Mouse (Mus musculus) hindbrain, embryonic 11.5 days (tissue): ENCODE results near the gene Mcts2. TPM values are rescaled to one million over a fixed set of nuclear protein-coding genes. Genes with fewer than 3 reads are reported as not detected.

Experiments
- ATAC-seq: fragments of 200-750 bp; cut with Nextera tagmentation; 2 replicates; pipeline ENCODE4 v1.8.0; 2017; ENCODE audit warnings: mild to moderate bottlenecking, moderate TSS enrichment, moderate library complexity; ENCODE audit not compliant: low FRiP score
- DNase-seq: peaks from one replicate; pipeline ENCODE4 v3.0.0-alpha.2; 2015; ENCODE audit warnings: low spot score
- H3K27ac ChIP-seq: fragments of 300-500 bp; sonication (generic); 2 replicates; pipeline ENCODE4 v1.5.1; 2014; ENCODE audit warnings: mild to moderate bottlenecking, low read depth, low read length
- H3K27me3 ChIP-seq: fragments of 300-500 bp; sonication (generic); 2 replicates; pipeline ENCODE4 v1.6.1; 2014; ENCODE audit warnings: mild to moderate bottlenecking, low read length, moderate library complexity, mixed read lengths; ENCODE audit not compliant: control insufficient read depth, insufficient read depth
- H3K36me3 ChIP-seq: fragments of 300-500 bp; sonication (generic); 2 replicates; pipeline ENCODE4 v1.6.1; 2014; ENCODE audit warnings: mild to moderate bottlenecking, low read length, moderate library complexity, mixed read lengths; ENCODE audit not compliant: control insufficient read depth, insufficient read depth
- H3K4me1 ChIP-seq: fragments of 300-500 bp; sonication (generic); replicated peaks from 2 replicates; pipeline ENCODE4 v1.6.1; 2014; ENCODE audit warnings: low read length, mixed read lengths; ENCODE audit not compliant: control insufficient read depth, insufficient read depth
- H3K4me2 ChIP-seq: fragments of 300-500 bp; sonication (generic); replicated peaks from 2 replicates; pipeline ENCODE4 v1.6.1; 2014; ENCODE audit warnings: mild to moderate bottlenecking, low read depth, low read length
- H3K4me3 ChIP-seq: fragments of 300-500 bp; sonication (generic); 2 replicates; pipeline ENCODE4 v1.5.1; 2014; ENCODE audit warnings: low read depth, low read length
- H3K9ac ChIP-seq: fragments of 300-500 bp; sonication (generic); 2 replicates; pipeline ENCODE4 v1.6.1; 2014; ENCODE audit warnings: low read depth, low read length
- H3K9me3 ChIP-seq: fragments of 300-500 bp; sonication (generic); 2 replicates; pipeline ENCODE4 v1.6.1; 2016; ENCODE audit warnings: low read length; ENCODE audit not compliant: control insufficient read depth
- WGBS: fragments of 180-500 bp; shearing (Covaris S2); extraction: QIAGEN DNeasy Blood & Tissue Kit; methylation state at CpG from one replicate; pipeline ENCODE4 v1.1.7; 2014; 5-methylcytosine and 5-hydroxymethylcytosine counted together
- polyA plus RNA-seq: library from polyadenylated mRNA; unstranded; fragments of >200 nt; fragmentation: Nextera tagmentation; extraction: Ambion mirVana; gene quantifications from 2 replicates; pipeline ENCODE4 v1.2.1, GENCODE M21; 2014

Gene Mcts2
- polyA plus RNA-seq, 1 experiment from 2014 or later = 48.5 TPM

DNA sequence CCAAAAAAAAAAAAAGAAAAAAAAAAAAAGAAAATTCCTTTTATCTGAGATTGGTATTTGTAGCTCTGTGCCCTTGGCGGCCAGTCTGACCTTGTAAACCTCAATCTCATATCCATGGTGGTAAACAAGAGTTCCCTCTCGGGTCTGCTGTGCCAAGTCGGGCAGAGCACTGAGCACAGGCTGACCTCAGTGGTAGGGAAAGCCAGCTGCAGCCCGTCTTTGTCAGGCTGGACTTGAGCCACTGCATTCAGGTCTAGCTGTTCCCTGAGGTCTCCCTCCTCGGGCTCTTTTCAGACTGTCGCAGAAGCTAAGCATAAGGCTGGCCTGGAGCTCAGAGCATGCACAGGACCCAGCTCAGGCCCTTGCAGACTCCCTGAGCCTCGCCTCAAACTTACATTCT is 7.9 kb downstream of the Mcts2 start:
- ATAC-seq (no peak), DNase-seq (no peak)
- Histone ChIP-seq H3K4me1 (0 out of 2 replicates have a peak, but pooled peaks cover 2% of the 10 kb centered on the region), H3K9me3 (no peaks in the 10 kb centered on the region), H3K4me3 (no peak overlapping the region), H3K27ac (no peak overlapping the region), H3K4me2 (no peak overlapping the region), H3K36me3 (peaks cover 5% of the 10 kb centered on the region), H3K27me3 (no peaks in the 10 kb centered on the region), H3K9ac (no peak overlapping the region)
- 88% methylated on average over 7 of the region's 7 CpGs for WGBS

DNA sequence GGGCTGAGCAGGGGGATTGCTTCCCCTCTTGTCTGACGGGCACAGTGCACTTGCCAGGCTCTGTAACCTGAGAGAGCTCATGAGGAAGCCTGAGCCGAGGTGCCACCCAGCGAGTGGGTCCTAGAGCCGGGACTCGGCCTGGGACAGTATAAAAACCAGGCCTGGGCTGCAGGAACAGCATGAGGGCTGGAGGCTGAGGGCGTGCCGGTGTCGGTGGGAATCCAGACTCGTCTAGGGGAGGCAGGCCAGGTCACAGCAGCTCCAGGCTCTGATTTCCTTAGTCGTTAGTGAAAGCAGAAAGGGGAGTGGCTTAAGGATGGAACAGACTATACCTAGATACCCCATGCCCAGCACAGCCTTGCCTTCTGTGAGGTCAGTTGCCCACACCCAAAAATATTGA is 9.2 kb downstream of the Mcts2 start:
- H3K9me3 ChIP-seq = no peaks in the 10 kb centered on the region

DNA sequence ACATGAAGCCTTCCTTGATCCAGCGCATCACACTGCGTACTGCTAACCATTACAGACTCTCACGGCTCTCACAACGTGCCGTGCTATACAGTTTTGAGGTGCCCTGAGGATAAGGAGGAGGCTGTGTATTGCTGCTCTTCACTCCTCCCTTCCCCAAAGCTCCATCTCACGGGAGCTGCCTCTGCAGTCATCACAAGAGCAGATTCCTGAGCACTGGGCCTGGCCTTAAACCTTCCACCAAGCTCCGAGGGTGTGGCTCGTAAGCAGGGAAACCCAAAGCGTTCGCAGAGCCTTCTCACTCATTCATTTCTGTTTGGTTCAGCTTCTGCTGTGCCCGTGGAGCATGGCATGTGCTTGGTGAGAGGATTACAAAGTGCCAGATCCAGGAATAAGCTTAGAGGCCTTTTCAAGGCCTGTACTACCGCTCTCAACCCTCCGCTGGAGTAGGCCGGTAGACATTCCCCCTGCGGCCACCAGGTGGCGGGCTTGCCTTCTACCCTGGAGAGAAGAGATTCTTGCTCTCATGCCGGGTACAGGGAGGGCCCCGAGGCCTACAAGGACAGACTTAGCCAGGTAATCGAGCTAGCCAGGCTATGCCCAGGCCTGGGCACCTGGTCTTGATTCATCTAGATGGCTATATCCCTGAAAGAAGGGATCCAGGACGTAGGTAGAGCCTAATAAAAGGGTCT is 9.8 kb downstream of the Mcts2 start:
- H3K4me2 ChIP-seq = no peak overlapping the region
- 47% methylated on average over 20 of the region's 20 CpGs for WGBS
- peak overlapping the region; percentile 35 for H3K9ac ChIP-seq
- peak; percentile 61 for ATAC-seq
- no peak overlapping the region for H3K4me3 ChIP-seq
- H3K27me3 ChIP-seq = no peaks in the 10 kb centered on the region
- H3K9me3 ChIP-seq = no peaks in the 10 kb centered on the region
- 0 out of 2 replicates have a peak overlapping the region, but pooled peaks have one; percentile 47 for H3K27ac ChIP-seq
- H3K4me1 ChIP-seq = 0 out of 2 replicates have a peak, but pooled peaks cover 2% of the 10 kb centered on the region
- peak; percentile 94 for DNase-seq
- peaks cover 22% of the 10 kb centered on the region for H3K36me3 ChIP-seq

More for the DNA sequence above, 9.2 kb downstream of the Mcts2 start:
- Histone ChIP-seq H3K9ac (no peak overlapping the region), H3K4me2 (no peak overlapping the region), H3K4me3 (no peak overlapping the region), H3K27me3 (no peaks in the 10 kb centered on the region), H3K27ac (no peak overlapping the region), H3K36me3 (peaks cover 17% of the 10 kb centered on the region), H3K4me1 (0 out of 2 replicates have a peak, but pooled peaks cover 2% of the 10 kb centered on the region)
- WGBS = 67% methylated on average over 10 of the region's 10 CpGs
- no peak for DNase-seq
- no peak for ATAC-seq

DNA sequence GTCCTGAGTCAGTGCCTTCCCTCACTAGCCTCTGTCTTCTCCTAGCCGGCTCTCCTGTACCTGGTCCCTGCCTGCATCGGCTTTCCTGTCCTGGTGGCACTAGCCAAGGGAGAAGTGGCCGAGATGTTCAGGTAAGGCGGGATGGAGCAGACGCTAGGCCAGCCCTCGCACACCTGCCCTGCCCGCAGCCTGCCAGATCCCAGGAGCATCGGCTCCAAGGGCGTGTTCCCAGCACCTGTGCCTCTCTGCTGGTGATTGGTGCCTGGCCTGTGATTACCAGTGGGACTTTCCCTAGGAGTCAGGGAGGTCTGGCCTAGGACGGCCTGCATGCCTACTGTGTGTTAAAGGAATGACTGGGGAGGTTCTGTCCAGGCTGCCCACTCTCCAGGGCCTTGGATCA is 13.3 kb downstream of the Mcts2 start:
- Histone ChIP-seq H3K4me1 (0 out of 2 replicates have a peak, but pooled peaks cover 2% of the 10 kb centered on the region), H3K9me3 (no peaks in the 10 kb centered on the region), H3K36me3 (peaks cover 30% of the 10 kb centered on the region), H3K4me3 (no peak overlapping the region), H3K4me2 (no peak overlapping the region), H3K9ac (no peak overlapping the region), H3K27me3 (no peaks in the 10 kb centered on the region), H3K27ac (no peak overlapping the region)
- DNase-seq = no peak
- WGBS = 95% methylated on average over 10 of the region's 10 CpGs
- no peak for ATAC-seq

DNA sequence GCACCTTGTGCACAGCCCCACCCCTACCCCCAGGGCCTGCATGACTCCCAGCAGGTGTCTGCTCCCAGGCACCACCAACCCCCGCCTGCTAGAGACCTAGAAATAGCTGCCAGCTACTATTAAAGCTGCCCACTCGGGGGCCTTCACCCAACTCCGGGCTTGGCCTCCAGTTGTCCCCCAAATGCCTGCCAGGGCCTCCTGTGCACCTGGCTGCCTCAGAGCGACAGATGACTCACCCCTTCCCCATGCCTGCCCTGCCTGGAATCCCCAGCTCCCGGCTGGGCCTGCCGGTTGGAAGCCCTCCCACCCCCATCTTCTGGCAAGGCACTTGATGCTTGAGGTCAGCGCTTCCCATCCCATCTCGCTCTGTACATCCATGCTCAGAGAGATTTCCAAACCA is 13.9 kb downstream of the Mcts2 start:
- H3K4me1 ChIP-seq = peaks cover 6% of the 10 kb centered on the region; the same call in 1 of the 2 replicates
- H3K36me3 ChIP-seq = peaks cover 31% of the 10 kb centered on the region
- no peak for DNase-seq
- H3K4me2 ChIP-seq = no peak overlapping the region
- no peak overlapping the region for H3K27ac ChIP-seq
- ATAC-seq = no peak
- H3K27me3 ChIP-seq = no peaks in the 10 kb centered on the region
- WGBS = 90% methylated on average over 8 of the region's 8 CpGs
- H3K9ac ChIP-seq = no peak overlapping the region
- no peak overlapping the region for H3K4me3 ChIP-seq
- H3K9me3 ChIP-seq = no peaks in the 10 kb centered on the region

DNA sequence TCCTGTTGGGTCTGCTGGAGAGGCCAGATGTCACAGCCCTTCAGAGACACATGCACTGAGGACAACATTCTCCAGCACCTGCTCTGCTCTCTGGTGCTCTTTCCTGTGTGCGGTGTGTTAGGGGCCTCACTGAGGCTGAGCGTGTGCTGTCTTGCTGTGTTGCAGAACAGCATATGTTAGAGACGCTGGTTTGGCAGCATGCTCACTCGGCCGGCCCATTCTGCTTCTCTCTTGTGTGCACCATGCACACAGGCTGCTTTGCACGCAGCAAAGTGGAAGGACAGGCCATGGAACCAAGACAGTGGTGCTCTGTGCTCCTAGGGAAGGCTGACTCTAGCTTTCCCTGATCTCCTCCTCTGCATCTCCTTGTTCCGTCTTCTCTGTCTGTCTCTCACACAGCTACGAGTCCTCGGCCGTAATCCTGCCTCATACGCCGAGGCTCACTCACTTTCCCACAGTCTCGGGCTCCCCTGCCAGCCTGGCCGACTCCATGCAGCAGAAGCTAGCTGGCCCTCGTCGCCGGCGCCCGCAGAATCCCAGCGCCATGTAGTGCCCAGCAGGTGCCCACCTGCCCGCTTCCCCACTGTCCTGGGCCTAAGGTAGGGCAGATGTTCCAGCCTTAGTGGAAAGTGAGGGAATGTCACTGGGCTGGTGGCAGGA is 16.9 kb downstream of the Mcts2 start:
- ATAC-seq = no peak
- H3K4me3 ChIP-seq = no peak overlapping the region
- 91% methylated on average over 21 of the region's 21 CpGs for WGBS
- DNase-seq = no peak
- no peaks in the 10 kb centered on the region for H3K9me3 ChIP-seq
- no peak overlapping the region for H3K4me2 ChIP-seq
- H3K27me3 ChIP-seq = no peaks in the 10 kb centered on the region
- 0 out of 2 replicates have a peak overlapping the region, but pooled peaks have one; percentile 10 for H3K27ac ChIP-seq
- no peak overlapping the region for H3K9ac ChIP-seq
- peaks cover 20% of the 10 kb centered on the region for H3K4me1 ChIP-seq
- peaks cover 27% of the 10 kb centered on the region for H3K36me3 ChIP-seq

DNA sequence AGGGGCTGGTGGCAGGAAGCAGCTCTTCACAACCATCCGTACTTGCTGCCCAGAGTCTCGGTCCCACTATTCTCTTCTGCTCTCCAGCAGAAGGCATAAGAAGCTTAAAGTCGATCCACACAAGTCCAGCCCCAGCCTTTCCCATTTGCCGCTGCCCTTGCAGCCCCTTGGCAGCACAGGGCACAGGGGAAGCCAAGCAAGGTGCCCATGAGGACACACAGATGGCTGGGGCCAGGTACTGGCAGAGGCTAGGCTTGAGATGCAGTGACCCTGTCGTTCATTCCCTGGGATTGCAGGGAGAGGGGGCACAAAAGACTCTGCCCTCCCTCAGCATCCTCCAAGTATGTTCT is 17.4 kb downstream of the Mcts2 start:
- Histone ChIP-seq H3K27ac (no peak overlapping the region), H3K4me3 (no peak overlapping the region), H3K4me2 (no peak overlapping the region), H3K27me3 (no peaks in the 10 kb centered on the region), H3K9me3 (no peaks in the 10 kb centered on the region), H3K9ac (no peak overlapping the region), H3K4me1 (peaks cover 20% of the 10 kb centered on the region), H3K36me3 (peaks cover 27% of the 10 kb centered on the region)
- ATAC-seq = no peak
- 83% methylated on average over 5 of the region's 5 CpGs for WGBS
- DNase-seq = no peak

DNA sequence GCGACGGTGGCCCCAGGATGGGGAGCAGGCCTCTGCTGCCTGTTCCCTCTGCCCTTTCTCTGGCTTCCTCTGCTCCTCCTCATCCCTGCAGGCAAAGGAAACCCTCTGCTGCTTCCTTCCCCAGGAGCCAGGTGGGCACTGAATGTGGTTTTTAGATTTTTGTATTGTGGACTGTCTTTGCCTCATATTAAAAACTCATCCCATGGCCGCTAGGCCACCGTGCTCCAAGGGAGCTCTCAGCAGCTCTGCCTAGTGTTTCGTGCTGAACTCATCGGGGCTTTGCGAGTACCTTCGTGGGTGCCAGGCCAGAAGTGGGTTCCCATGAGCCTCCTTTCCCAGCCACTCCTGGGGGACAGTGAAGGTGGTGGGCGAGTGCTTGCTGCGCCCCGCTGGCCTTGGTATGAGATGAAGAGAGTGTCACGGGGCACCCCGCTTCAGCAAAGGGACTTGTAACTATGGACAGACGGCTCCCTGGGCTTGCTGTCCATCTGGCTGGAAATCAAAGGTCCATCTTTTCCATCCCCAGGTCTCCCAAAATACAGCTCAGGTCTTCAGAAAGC is 18.1 kb downstream of the Mcts2 start:
- no peak overlapping the region for H3K9ac ChIP-seq
- 84% methylated on average over 14 of the region's 14 CpGs for whole genome bisulfite sequencing
- no peak for DNase-seq
- no peaks in the 10 kb centered on the region for H3K27me3 ChIP-seq
- no peak for ATAC-seq
- no peak overlapping the region for H3K4me2 ChIP-seq
- H3K27ac ChIP-seq = no peak overlapping the region; the same call in 1 of the 2 replicates
- peaks cover 24% of the 10 kb centered on the region for H3K36me3 ChIP-seq
- H3K4me1 ChIP-seq = peaks cover 20% of the 10 kb centered on the region
- no peak overlapping the region for H3K4me3 ChIP-seq
- no peaks in the 10 kb centered on the region for H3K9me3 ChIP-seq
